Mouse (Mus musculus) granulocyte monocyte progenitor cell, adult 5-6 weeks (primary cell): Measurements from ENCODE around the gene Acvrl1. TPM values are rescaled to one million over a fixed set of nuclear protein-coding genes. Genes with fewer than 3 reads are reported as not detected.

Source experiments
- ATAC-seq: replicated peaks from 2 replicates; pipeline ENCODE4 v1.8.0; 2016; ENCODE audit warnings: mild to moderate bottlenecking, moderate TSS enrichment, inconsistent platforms; ENCODE audit not compliant: poor library complexity, severe bottlenecking
- total RNA-seq, 2 experiments: library from RNA; stranded (forward) in 1 of 2; stranded (reverse) in 1 of 2; fragments of 200-712, 200-1000 nt in 1 of 2; fragments of >200 nt in 1 of 2; fragmentation: Nextera tagmentation in 1 of 2; gene quantifications; 2 replicates each; pipeline ENCODE4 v1.2.3; 2014 to 2017

Gene Acvrl1
- total RNA-seq, 2 experiments from 2014 or later: 0.30 to 2.7 TPM

- ATAC-seq: no peak
These were observed 11.6 kb downstream of the Acvrl1 start for GRCm38 (mm10) chr15:101139885-101140284.

- no peak for ATAC-seq
These were observed 12.3 kb downstream of the Acvrl1 start for GRCm38 (mm10) chr15:101140587-101140986.

DNA sequence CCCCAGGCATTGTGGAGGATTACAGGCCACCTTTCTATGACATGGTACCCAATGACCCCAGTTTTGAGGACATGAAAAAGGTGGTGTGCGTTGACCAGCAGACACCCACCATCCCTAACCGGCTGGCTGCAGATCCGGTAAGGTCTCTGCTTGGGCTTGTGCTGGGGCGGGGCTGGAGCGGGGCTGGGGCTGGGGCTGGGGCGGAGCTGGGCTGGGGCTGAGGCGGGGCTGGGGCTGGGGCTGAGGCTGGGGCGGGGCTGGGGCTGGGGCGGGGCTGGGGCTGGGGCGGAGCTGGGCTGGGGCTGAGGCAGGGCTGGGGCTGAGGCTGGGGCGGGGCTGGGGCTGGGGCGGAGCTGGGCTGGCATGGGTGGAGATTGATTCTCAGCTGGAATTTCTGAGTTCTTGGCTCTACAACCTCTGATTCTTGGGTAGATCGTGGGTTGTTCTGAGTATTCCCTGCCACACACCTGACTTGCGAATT lies 12.8 kb downstream of the Acvrl1 start:
- ATAC-seq: peak; percentile 30

DNA sequence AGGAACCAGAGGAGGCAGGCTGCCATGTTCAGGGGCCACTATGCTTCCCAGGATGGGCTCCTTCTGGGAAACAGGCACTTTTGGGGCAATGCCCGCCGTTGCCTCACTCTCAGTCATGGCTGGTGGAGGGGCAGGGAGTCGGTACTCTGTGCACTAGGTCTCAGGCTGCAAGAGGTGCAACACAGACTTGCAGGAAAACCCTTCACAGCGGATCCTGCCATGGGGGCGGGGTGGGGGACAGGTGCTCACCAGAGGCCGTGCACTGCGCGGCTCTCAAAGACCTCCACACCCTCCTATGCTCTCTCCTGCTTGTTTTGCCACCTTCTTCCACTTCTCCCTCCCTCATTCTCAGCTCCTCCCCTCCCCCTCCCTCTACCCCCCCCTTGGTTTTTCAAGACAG lies 14.3 kb downstream of the Acvrl1 start:
- ATAC-seq: no peak

DNA sequence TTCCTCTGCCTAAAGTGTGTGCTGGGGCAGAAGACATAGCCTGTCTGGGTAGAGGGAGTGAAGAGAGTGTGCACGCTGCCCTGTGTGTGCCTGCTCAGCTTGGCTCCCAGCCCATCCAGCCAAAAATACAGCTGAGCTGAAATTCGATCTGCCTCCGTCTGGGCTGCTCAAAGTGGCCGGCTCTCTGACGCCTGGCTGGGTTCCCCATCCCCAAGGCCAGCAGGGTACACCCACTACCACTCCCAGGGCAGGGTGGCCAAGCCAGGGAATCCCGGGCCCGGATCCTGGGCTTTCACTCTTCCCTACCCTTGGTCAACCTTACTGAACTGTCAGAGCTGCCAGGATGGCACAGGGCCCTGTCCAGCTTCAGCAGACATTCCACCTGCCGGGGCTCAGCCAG lies 15.2 kb downstream of the Acvrl1 start:
- no peak for ATAC-seq

DNA sequence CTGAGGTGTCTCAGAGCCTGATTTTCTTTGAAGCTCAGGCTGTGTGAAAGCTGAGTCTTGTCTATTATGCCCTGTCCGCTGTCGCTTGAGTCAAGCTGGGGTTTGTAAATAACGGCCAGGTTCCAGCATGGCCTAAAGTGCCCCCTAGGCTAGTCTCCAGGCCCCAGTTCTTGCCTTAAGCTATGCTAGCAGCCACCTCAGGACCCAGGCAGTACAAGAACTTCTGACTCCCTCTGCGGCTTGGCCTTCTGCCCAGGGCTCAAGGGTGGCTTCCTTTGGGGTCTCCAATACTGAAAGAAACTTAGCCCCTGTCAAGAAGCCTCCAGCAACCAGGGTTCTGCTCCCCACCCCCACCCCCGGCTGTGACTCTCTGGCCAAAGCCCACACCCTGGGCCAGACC lies 15.9 kb downstream of the Acvrl1 start:
- ATAC-seq: no peak

- peak; percentile 30 for ATAC-seq
These were observed 16.5 kb downstream of the Acvrl1 start for GRCm38 (mm10) chr15:101144779-101145178.

DNA sequence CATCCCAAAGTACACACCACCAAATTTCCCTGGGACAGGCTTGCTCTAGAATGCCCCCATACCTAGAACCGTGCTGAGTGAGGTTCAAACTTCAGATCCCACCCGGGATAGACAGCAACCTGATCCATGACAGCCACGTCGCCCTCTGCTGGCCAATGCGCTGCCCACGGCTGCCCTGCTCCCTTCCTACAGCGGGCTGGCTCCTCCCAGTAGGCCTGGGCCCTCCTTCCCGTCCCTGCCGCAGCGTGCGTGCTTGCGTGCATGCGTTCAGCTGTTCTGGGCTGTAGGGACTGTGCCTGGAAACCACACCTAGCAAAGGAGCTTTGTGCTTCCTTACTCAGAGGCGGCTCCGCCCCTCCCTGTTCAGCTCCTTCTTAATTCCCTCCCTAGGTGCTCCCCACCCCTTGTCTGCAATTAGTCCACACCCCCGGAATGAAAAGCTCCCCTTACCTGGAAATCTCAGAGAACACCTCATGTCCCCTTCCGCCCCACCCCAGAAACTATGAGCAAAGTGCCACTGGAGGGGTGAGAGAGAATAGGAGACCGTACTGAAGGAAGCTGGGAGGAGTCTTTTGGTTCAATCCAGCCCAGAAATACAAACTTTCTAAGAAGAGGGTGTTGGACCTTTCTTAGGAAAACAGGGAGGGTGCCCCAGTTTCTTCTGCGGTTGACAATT lies 17.2 kb downstream of the Acvrl1 start:
- ATAC-seq: peak; percentile 84

GRCm38 (mm10) chr15:101146100-101146965 lies 18.0 kb downstream of the Acvrl1 start:
- ATAC-seq: peak; percentile 53

- ATAC-seq: 0 out of 2 replicates have a peak, but pooled peaks have one; percentile 4
These were observed 19.0 kb downstream of the Acvrl1 start for GRCm38 (mm10) chr15:101147115-101147909.

GRCm38 (mm10) chr15:101147910-101148273 lies 19.6 kb downstream of the Acvrl1 start:
- no peak for ATAC-seq

GRCm38 (mm10) chr15:101148604-101149003 lies 20.3 kb downstream of the Acvrl1 start:
- ATAC-seq: no peak

DNA sequence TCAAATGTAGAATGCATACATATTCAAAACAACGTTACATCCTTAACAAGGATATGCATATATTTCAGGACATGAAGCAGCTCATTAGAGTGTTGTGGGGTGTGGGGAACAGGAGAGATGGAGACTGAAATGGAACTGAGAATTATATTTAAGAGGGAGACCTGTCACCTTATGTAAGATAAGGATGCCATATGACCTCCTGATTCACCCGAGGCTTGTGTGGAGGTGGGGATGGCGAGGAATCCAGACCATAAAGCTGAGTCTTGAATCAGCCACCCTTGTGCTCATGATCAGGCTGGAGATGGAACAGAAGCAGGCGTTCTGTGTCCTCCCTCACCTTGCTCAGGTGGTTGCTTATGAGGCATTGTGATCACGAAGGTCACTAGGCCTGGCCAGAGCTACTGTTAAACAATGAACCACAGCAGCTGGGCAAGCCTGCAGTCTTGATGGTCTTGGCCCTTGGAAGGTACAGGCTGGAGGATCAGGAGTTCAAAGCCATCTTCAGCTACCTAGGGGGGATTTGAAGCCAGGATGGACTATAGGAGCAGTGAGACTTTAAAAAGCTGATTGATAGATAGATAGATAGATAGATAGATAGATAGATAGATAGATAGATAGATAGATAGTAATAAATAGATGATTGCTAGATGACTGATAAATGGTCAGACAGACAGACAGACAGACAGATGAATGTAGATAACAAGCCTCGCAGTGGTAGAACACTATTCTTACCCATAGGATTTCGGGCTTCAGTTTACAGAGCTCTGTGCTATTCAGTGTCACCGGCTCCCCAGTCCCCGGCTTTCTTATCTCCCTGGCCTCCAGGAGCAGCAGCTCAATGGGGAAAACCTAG lies 23.3 kb downstream of the Acvrl1 start:
- no peak for ATAC-seq

DNA sequence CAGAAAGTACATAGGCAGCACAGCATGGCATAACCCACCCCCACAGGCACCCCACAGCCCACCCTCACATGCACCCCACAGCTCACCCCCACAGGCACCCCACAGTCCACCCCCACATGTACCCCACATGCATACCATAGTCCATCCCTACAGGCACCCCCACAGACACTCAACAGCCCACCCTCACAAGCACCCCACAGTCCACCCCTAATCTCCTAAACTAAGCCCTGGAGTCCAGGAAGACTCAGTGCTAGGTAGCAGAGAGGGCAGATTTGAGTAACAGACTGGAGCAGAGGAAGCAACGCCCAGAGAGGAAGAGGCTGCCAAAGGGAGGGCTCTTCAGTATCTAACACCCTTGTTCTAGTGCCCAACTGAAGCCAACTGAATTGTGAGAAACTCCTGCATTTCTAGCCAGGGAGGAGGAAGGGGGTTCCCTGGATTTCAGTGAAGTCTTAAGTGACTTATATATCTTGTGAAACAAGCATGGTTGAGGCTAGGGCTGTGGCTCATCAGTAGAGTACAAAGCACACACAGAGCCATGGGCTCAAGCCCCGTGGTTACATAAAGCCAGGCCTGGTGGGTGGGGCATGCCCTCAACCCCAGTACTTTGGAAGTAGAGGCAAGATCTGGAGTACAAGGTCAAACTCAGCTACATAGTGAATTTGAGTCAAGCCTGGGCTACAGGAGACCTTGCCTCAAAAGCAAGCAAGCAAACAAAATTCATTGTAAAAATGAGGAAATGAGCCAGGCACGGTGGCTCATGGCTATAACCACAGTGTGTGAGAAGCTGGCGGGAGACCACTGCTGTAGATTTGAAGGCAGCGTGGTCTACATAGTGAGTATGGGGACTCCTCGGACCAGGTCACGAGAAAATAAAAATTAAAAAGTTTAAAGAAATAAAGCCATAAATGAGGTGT lies 26.6 kb downstream of the Acvrl1 start:
- ATAC-seq: peak; percentile 65

DNA sequence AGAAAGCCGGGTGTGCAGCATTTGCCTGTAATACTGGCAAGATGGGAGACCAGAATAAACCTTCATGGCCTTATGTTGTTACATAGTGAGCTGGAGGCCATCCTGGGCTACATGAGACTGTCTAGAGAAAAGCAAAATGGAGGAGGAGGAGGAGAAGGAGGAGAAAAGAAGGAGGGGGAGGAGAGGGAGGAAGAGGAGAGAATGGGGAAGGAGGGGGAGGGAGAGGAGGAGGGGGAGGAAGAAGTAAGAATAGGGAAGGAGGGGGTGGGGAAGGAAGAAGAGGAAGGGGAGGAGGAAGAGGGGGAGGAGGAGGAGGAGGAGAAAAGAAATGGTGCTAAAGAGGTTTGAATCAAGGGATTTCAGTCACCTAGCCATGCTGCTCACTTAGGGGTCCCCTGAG lies 31.8 kb downstream of the Acvrl1 start:
- ATAC-seq: peak; percentile 29; the same call in 1 of the 2 replicates

DNA sequence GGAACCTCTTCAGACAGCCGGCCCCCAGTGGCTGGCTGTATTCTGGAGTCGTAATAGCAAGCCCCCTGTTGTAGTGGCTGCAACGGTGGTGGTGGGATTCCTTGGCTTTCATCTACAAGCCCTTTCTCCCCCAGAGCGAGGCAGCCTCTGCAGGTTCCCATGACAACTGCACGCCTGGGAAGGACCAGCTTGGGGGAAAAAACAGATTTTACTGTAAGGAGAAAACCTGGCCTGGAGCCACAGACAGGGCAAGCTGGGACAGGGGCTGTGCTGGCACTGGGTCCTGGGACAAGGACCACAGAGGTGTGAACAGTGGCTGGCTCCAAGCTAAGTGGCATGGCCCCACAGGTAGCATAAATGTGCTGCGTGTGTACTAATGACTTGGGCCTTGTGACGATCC lies 32.3 kb downstream of the Acvrl1 start:
- no peak for ATAC-seq

DNA sequence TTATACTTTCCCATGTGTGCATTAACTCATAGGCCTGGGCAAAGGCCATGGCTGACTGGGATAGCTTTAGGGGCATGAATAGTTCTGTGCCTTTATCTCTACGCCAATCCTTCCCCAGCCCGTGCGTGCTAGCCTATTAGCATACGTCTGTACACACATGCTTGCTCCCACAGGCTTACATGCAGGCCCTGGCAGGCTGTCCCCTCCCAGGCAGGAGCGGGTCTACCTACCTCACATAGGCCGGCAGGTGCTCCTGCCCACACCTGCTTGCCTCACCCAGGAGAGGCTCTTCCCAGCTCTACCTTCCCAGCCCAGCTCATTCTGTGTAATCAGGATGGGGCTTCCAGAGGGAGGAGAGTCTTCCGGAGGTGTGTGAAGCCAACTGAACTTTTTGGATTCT lies 33.2 kb downstream of the Acvrl1 start:
- no peak for ATAC-seq

DNA sequence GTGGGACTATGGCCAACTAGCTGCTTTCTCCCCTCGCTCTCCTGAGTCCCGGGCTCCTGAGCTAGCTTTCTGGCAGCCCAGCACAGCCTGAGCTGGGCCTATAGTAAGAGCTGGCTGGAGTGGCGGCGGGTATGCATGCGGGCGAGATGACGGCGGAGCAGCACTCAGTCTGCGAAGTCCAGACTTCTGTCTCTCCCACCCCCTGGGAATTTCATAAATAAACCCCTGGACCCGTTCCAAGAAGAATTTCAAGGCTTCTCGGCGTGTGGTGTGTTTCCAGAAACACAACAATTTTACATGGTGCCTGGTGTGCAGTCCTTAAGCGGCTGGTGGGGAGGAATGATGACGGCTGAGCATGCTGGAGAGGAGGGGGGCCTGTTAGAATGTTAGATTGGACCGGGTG lies 34.7 kb downstream of the Acvrl1 start:
- ATAC-seq: no peak

DNA sequence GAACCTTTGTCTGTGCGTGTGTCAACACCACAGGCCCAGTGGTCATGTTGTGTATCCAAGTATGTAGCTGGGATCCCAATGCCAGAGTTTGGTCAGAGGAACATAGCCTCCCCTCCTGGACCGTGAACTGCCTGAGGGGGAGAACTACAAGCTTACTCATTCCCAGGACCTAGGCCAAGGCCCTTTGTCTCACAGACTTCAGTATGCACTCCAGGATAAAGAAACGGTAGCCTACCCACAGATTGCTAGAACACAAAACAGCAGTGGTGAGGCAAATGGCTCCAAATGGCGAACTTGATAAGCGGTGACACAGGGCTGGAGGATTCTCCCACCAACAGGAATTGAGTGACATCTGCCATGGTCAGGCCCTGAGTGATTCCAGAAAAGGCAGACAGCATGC lies 35.5 kb downstream of the Acvrl1 start:
- no peak for ATAC-seq
